ENCODE assay signal across 27 mouse cellular contexts in genomic region chr13:76884517-76885092, GRCm38 (mm10).
"Had no signal": no experiment of that assay in that cellular context is flagged by ENCODE, and none has a peak within 500 bp of the region (broad histone marks: within the 10 kb centered on the region; RNA-seq: fewer than 3 reads in every experiment).

No protein-coding gene starts in this region.

- H3K4me1 ChIP-seq: heart, embryonic 13.5 days; heart, embryonic 15.5 days; hindbrain, embryonic 13.5 days; hindbrain, embryonic 15.5 days; kidney, embryonic 15.5 days; limb, embryonic 15.5 days; liver, embryonic 12.5 days had no signal

- H3K9ac ChIP-seq: heart, embryonic 13.5 days; heart, embryonic 15.5 days; hindbrain, embryonic 13.5 days; hindbrain, embryonic 15.5 days; kidney, embryonic 15.5 days; limb, embryonic 13.5 days; limb, embryonic 15.5 days; liver, embryonic 12.5 days; liver, embryonic 14.5 days had no signal

- H3K4me3 ChIP-seq: heart, adult 2 months; heart, embryonic 13.5 days; heart, embryonic 15.5 days; hindbrain, embryonic 13.5 days; hindbrain, embryonic 15.5 days; kidney, embryonic 15.5 days; limb, embryonic 13.5 days; limb, embryonic 15.5 days; liver, embryonic 12.5 days had no signal

- ATAC-seq: hindbrain, postnatal 0 days; intestine, embryonic 16.5 days; liver, embryonic 12.5 days had no signal

- H3K36me3 ChIP-seq: heart, embryonic 13.5 days; heart, embryonic 15.5 days; hindbrain, embryonic 13.5 days; hindbrain, embryonic 15.5 days; kidney, embryonic 15.5 days; limb, embryonic 13.5 days; limb, embryonic 15.5 days; liver, embryonic 12.5 days had no signal

- DNase-seq: gastrocnemius, postnatal 14 days; gastrocnemius, postnatal 36 days; heart, adult 11 months; heart, adult 2 months; heart, postnatal 14 days; heart, postnatal 36 days; kidney, adult 11 months; kidney, adult 2 months; kidney, adult 9 months; kidney, postnatal 14 days; kidney, postnatal 36 days; layer of hippocampus, adult 9-11 months; layer of hippocampus, postnatal 36 days; left cerebral cortex, postnatal 4 days had no signal

- H3K27me3 ChIP-seq: heart, embryonic 13.5 days; heart, embryonic 15.5 days; hindbrain, embryonic 13.5 days; hindbrain, embryonic 15.5 days; kidney, embryonic 15.5 days; limb, embryonic 13.5 days; limb, embryonic 15.5 days; liver, embryonic 12.5 days had no signal

- H3K27ac ChIP-seq: heart, adult 2 months; heart, embryonic 13.5 days; heart, embryonic 15.5 days; hindbrain, embryonic 13.5 days; hindbrain, embryonic 15.5 days; hindbrain, postnatal 0 days; kidney, embryonic 15.5 days; kidney, postnatal 0 days; limb, embryonic 13.5 days; limb, embryonic 15.5 days; liver, embryonic 12.5 days; liver, embryonic 14.5 days had no signal

- H3K4me2 ChIP-seq: heart, embryonic 11.5 days; heart, embryonic 13.5 days; heart, embryonic 15.5 days; hindbrain, embryonic 13.5 days; hindbrain, embryonic 15.5 days; kidney, embryonic 15.5 days; limb, embryonic 13.5 days; limb, embryonic 15.5 days; liver, embryonic 12.5 days had no signal

- H3K9me3 ChIP-seq: heart, embryonic 13.5 days; heart, embryonic 15.5 days; hindbrain, embryonic 13.5 days; hindbrain, embryonic 15.5 days; kidney, embryonic 15.5 days; limb, embryonic 13.5 days; limb, embryonic 15.5 days; liver, embryonic 12.5 days had no signal
